Mouse (Mus musculus): Measurements from ENCODE around the gene Kremen2.
"Not testable (repeated sequence)": the region's sequence is repeated elsewhere in the genome, so short reads cannot be mapped to it uniquely, and the experiment has no call there.

Kremen2 gene

GRCm38 (mm10) chr17:23745301-23746251 is at the start of gene Kremen2:
Kremen2 (minus strand) TSS chr17:23745833.
- DNase-seq: no peak

GRCm38 (mm10) chr17:23795323-23795722 is 49.7 kb upstream of the Kremen2 start:
- no peak for DNase-seq

- DNase-seq: no peak
Observed at GRCm38 (mm10) chr17:23791079-23791357, 45.4 kb upstream of the Kremen2 start.

GRCm38 (mm10) chr17:23790269-23791078 is 44.8 kb upstream of the Kremen2 start, which contains the start of gene Srrm2:
Srrm2 (plus strand) TSS chr17:23790532.
- DNase-seq: peak; percentile 62

GRCm38 (mm10) chr17:23789749-23790268 is 44.2 kb upstream of the Kremen2 start:
- DNase-seq: no peak

- no peak for DNase-seq
Observed at GRCm38 (mm10) chr17:23788973-23789372, 43.3 kb upstream of the Kremen2 start.

GRCm38 (mm10) chr17:23786510-23786931 is 40.9 kb upstream of the Kremen2 start:
- peak; percentile 17 for DNase-seq

GRCm38 (mm10) chr17:23785561-23786471 is 40.2 kb upstream of the Kremen2 start, which contains the start of gene Flywch2:
Flywch2 (minus strand) TSS chr17:23786081.
- DNase-seq: peak; percentile 90

GRCm38 (mm10) chr17:23783352-23783751 is 37.7 kb upstream of the Kremen2 start:
- DNase-seq: no peak

- DNase-seq: peak; percentile 47
Observed at GRCm38 (mm10) chr17:23778447-23778846, 32.8 kb upstream of the Kremen2 start.

GRCm38 (mm10) chr17:23777141-23777540 is 31.5 kb upstream of the Kremen2 start:
- no peak for DNase-seq

GRCm38 (mm10) chr17:23776216-23776615 is 30.6 kb upstream of the Kremen2 start:
- DNase-seq: no peak

GRCm38 (mm10) chr17:23774090-23774489 is 28.5 kb upstream of the Kremen2 start:
- peak; percentile 95 for DNase-seq

- no peak for DNase-seq
Observed at GRCm38 (mm10) chr17:23773676-23774075, 28.0 kb upstream of the Kremen2 start.

GRCm38 (mm10) chr17:23772219-23772556 is 26.6 kb upstream of the Kremen2 start:
- DNase-seq: not testable (repeated sequence)

GRCm38 (mm10) chr17:23771284-23772218 is 25.9 kb upstream of the Kremen2 start, which contains the start of gene Flywch1:
Flywch1 (minus strand) TSS chr17:23771602.
- DNase-seq: peak; percentile 99

GRCm38 (mm10) chr17:23770896-23771283 is 25.3 kb upstream of the Kremen2 start:
- DNase-seq: peak; percentile 20

- no peak for DNase-seq
Observed at GRCm38 (mm10) chr17:23770493-23770892, 24.9 kb upstream of the Kremen2 start.

GRCm38 (mm10) chr17:23762976-23763375 is 17.3 kb upstream of the Kremen2 start:
- no peak for DNase-seq

GRCm38 (mm10) chr17:23761155-23761554 is 15.5 kb upstream of the Kremen2 start:
- DNase-seq: no peak

GRCm38 (mm10) chr17:23760231-23760630 is 14.6 kb upstream of the Kremen2 start:
- no peak for DNase-seq

All from lung, postnatal 36 days (tissue).